9 mouse cellular contexts compared by ENCODE assay signal in genomic region chr3:95024551-95024950, GRCm38 (mm10). TPM values are rescaled to one million over a fixed set of nuclear protein-coding genes. Genes with fewer than 3 reads are reported as not detected.
DNase-seq lines count a peak whose midpoint lies in the region; ATAC-seq and TF ChIP-seq lines count a peak whose summit lies in the region.
"Had no signal": no experiment of that assay in that cellular context is flagged by ENCODE, and none has a peak within 500 bp of the region (broad histone marks: within the 10 kb centered on the region; RNA-seq: fewer than 3 reads in every experiment).

No protein-coding gene starts in this region.

- H3K4me1 ChIP-seq in embryonic facial prominence, embryonic 15.5 days, result peaks cover 9% of the 10 kb centered on the region; the same call in 1 of the 2 replicates
- H3K4me1 ChIP-seq in hindbrain, embryonic 14.5 days (replicated peaks; ENCODE audit: control insufficient read depth, insufficient read depth, low read length), result no peaks in the 10 kb centered on the region
- H3K4me1 ChIP-seq in cerebellum, adult 2 months (ENCODE audit: control insufficient read depth, insufficient read depth, low read length), result peaks cover 8% of the 10 kb centered on the region

- peak; percentile 17 to 27 for DNase-seq in kidney, postnatal 36 days
- DNase-seq in kidney, adult 18-20 months, result no peak
- no peak for DNase-seq in hindbrain, embryonic 14.5 days (ENCODE audit: low spot score)
- DNase-seq in lung, postnatal 10 days, result peak; percentile 90
- DNase-seq in spleen, adult 12 weeks (ENCODE audit: low spot score), result no peak
- no peak for DNase-seq in cerebellum, adult 2 months

- no peak overlapping the region for H3K4me3 ChIP-seq in embryonic facial prominence, embryonic 15.5 days (replicated peaks)
- H3K4me3 ChIP-seq in hindbrain, embryonic 14.5 days (replicated peaks; ENCODE audit: low read length), result no peak overlapping the region
- no peak overlapping the region for H3K4me3 ChIP-seq in cerebellum, adult 2 months (replicated peaks; ENCODE audit: insufficient read depth, low read depth, low read length)
- H3K4me3 ChIP-seq: neural tube, embryonic 12.5 days had no signal

- no peak for TF ChIP-seq POLR2A in cerebellum, adult 2 months (IDR thresholded peaks at IDR 0.05; ENCODE audit: borderline replicate concordance, insufficient read depth, low read length)

- no peak overlapping the region for H3K27ac ChIP-seq in embryonic facial prominence, embryonic 15.5 days (replicated peaks)
- H3K27ac ChIP-seq in hindbrain, embryonic 14.5 days, result no peak overlapping the region
- H3K27ac ChIP-seq in cerebellum, adult 2 months (ENCODE audit: insufficient read depth, low read length), result no peak overlapping the region
- H3K27ac ChIP-seq: neural tube, embryonic 12.5 days had no signal

- no peak for TF ChIP-seq CTCF in cerebellum, adult 2 months (IDR thresholded peaks at IDR 0.05; ENCODE audit: borderline replicate concordance, insufficient read depth, low read depth, low read length)

- ATAC-seq in embryonic facial prominence, embryonic 15.5 days (ENCODE audit: insufficient number of reproducible peaks, low FRiP score, low TSS enrichment, low read depth), result 0 out of 2 replicates have a peak, but pooled peaks have one; percentile 16
- no peak; the same call in 1 of the 2 replicates for ATAC-seq in hindbrain, embryonic 14.5 days (ENCODE audit: low FRiP score)
- ATAC-seq in megakaryocyte-erythroid progenitor cell, adult 5-6 weeks (replicated peaks; ENCODE audit: low FRiP score, low TSS enrichment, poor library complexity, severe bottlenecking), result no peak

- no peaks in the 10 kb centered on the region for H3K27me3 ChIP-seq in embryonic facial prominence, embryonic 15.5 days
- no peaks in the 10 kb centered on the region for H3K27me3 ChIP-seq in hindbrain, embryonic 14.5 days (ENCODE audit: control insufficient read depth, insufficient read depth, low read length)
- H3K27me3 ChIP-seq in cerebellum, adult 2 months (ENCODE audit: control insufficient read depth, insufficient read depth, low read length), result no peaks in the 10 kb centered on the region
- H3K27me3 ChIP-seq: neural tube, embryonic 12.5 days had no signal

- no peak overlapping the region for H3K4me2 ChIP-seq in embryonic facial prominence, embryonic 15.5 days (replicated peaks)
- 0 out of 2 replicates have a peak overlapping the region, but pooled peaks have one; percentile 1 for H3K4me2 ChIP-seq in hindbrain, embryonic 14.5 days (replicated peaks)
- H3K4me2 ChIP-seq: neural tube, embryonic 12.5 days had no signal

- H3K36me3 ChIP-seq in embryonic facial prominence, embryonic 15.5 days, result no peaks in the 10 kb centered on the region
- peaks cover under 1% of the 10 kb centered on the region for H3K36me3 ChIP-seq in hindbrain, embryonic 14.5 days (replicated peaks; ENCODE audit: control insufficient read depth, insufficient read depth)

- 25% methylated on average over 11 of the region's 11 CpGs for WGBS in embryonic facial prominence, embryonic 15.5 days
- 29% methylated on average over 11 of the region's 11 CpGs for WGBS in hindbrain, embryonic 14.5 days
- WGBS in cerebellum, adult 2 months, result 4% methylated on average over 11 of the region's 11 CpGs

- no peak overlapping the region for H3K9ac ChIP-seq in embryonic facial prominence, embryonic 15.5 days
- no peak overlapping the region for H3K9ac ChIP-seq in hindbrain, embryonic 14.5 days
- H3K9ac ChIP-seq: neural tube, embryonic 12.5 days had no signal

- H3K9me3 ChIP-seq in embryonic facial prominence, embryonic 15.5 days (replicated peaks), result no peaks in the 10 kb centered on the region
- H3K9me3 ChIP-seq in hindbrain, embryonic 14.5 days (ENCODE audit: control insufficient read depth, low read length), result no peaks in the 10 kb centered on the region
- H3K9me3 ChIP-seq: neural tube, embryonic 12.5 days had no signal

RNA-seq across cellular contexts. Expression of gene Zfp687, which starts 9.3 kb away (rescaled TPM):
- polyA plus RNA-seq in embryonic facial prominence, embryonic 15.5 days (2015; fragmentation: Nextera tagmentation; extraction: Ambion mirVana), result 21.4 and 25.2 TPM in 2 replicates
- polyA plus RNA-seq in hindbrain, embryonic 14.5 days (2014; fragmentation: Nextera tagmentation; extraction: Ambion mirVana), result 19.6 and 21.2 TPM in 2 replicates
- 40.9 and 43.8 TPM in 2 replicates for polyA plus RNA-seq in cerebellum, adult 2 months (2012; rRNA removed)
- total RNA-seq in megakaryocyte-erythroid progenitor cell, adult 5-6 weeks (2014; fragmentation: Nextera tagmentation), result 16.8 and 25.9 TPM in 2 replicates
- 13.0 and 42.4 TPM in 2 replicates for total RNA-seq in megakaryocyte-erythroid progenitor cell, adult 5-6 weeks (2017)

RNA-seq across cellular contexts. Expression of gene Psmd4, which starts 17.9 kb away (rescaled TPM):
- 265 and 267 TPM in 2 replicates for polyA plus RNA-seq in embryonic facial prominence, embryonic 15.5 days (2015; fragmentation: Nextera tagmentation; extraction: Ambion mirVana)
- polyA plus RNA-seq in hindbrain, embryonic 14.5 days (2014; fragmentation: Nextera tagmentation; extraction: Ambion mirVana), result 238 and 248 TPM in 2 replicates
- polyA plus RNA-seq in cerebellum, adult 2 months (2012; rRNA removed), result 227 and 245 TPM in 2 replicates
- 190 and 212 TPM in 2 replicates for total RNA-seq in megakaryocyte-erythroid progenitor cell, adult 5-6 weeks (2014; fragmentation: Nextera tagmentation)
- total RNA-seq in megakaryocyte-erythroid progenitor cell, adult 5-6 weeks (2017), result 336 and 456 TPM in 2 replicates

RNA-seq across cellular contexts. Expression of gene Pi4kb, which starts 50.0 kb away (rescaled TPM):
- 24.3 and 29.0 TPM in 2 replicates for polyA plus RNA-seq in embryonic facial prominence, embryonic 15.5 days (2015; fragmentation: Nextera tagmentation; extraction: Ambion mirVana)
- polyA plus RNA-seq in hindbrain, embryonic 14.5 days (2014; fragmentation: Nextera tagmentation; extraction: Ambion mirVana), result 25.0 and 28.4 TPM in 2 replicates
- polyA plus RNA-seq in cerebellum, adult 2 months (2012; rRNA removed), result 68.4 and 68.9 TPM in 2 replicates
- 24.9 and 35.5 TPM in 2 replicates for total RNA-seq in megakaryocyte-erythroid progenitor cell, adult 5-6 weeks (2014; fragmentation: Nextera tagmentation)
- 22.7 and 27.9 TPM in 2 replicates for total RNA-seq in megakaryocyte-erythroid progenitor cell, adult 5-6 weeks (2017)

Comparison
In these comparisons a context has a peak if more than half of its experiments do, and no peak if none do; other contexts are left out.
1. DNase-seq: peak in kidney, postnatal 36 days (2 of 2) and lung, postnatal 10 days (single experiment); none in kidney, adult 18-20 months (single experiment), hindbrain, embryonic 14.5 days (single experiment), spleen, adult 12 weeks (single experiment) and cerebellum, adult 2 months (0 of 2).